Mouse (Mus musculus) midbrain, embryonic 10.5 days (tissue): ENCODE data around the gene Ppp6r1. TPM values are rescaled to one million over a fixed set of nuclear protein-coding genes. Genes with fewer than 3 reads are reported as not detected.

ENCODE experiments used
- DNase-seq: peaks from one replicate; pipeline ENCODE4 v3.0.0-alpha.2; 2017; ENCODE audit warnings: low spot score
- H3K27ac ChIP-seq: fragments of 300-500 bp; sonication (generic); replicated peaks from 2 replicates; pipeline ENCODE4 v1.5.1; 2016; ENCODE audit warnings: mild to moderate bottlenecking
- H3K27me3 ChIP-seq: fragments of 300-500 bp; sonication (generic); 2 replicates; pipeline ENCODE4 v1.6.1; 2016; ENCODE audit warnings: low read depth, mild to moderate bottlenecking; ENCODE audit not compliant: poor library complexity, severe bottlenecking
- H3K36me3 ChIP-seq: fragments of 300-500 bp; sonication (generic); 2 replicates; pipeline ENCODE4 v1.6.1; 2016; ENCODE audit warnings: mild to moderate bottlenecking, moderate library complexity
- H3K4me1 ChIP-seq: fragments of 300-500 bp; sonication (generic); 2 replicates; pipeline ENCODE4 v1.6.1; 2016
- H3K4me3 ChIP-seq: fragments of 300-500 bp; sonication (generic); 2 replicates; pipeline ENCODE4 v1.5.1; 2016; ENCODE audit warnings: mild to moderate bottlenecking, moderate library complexity
- H3K9me3 ChIP-seq: fragments of 300-500 bp; sonication (generic); replicated peaks from 2 replicates; pipeline ENCODE4 v1.6.1; 2016; ENCODE audit warnings: mild to moderate bottlenecking
- WGBS: fragments of 180-500 bp; shearing (Covaris S2); methylation state at CpG from one replicate; pipeline ENCODE4 v1.1.7; 2016; 5-methylcytosine and 5-hydroxymethylcytosine counted together
- polyA plus RNA-seq: library from polyadenylated mRNA; unstranded; fragments of >200 nt; fragmentation: Nextera tagmentation; extraction: Ambion mirVana; gene quantifications from 2 replicates; pipeline ENCODE4 v1.2.1, GENCODE M21; 2016

Ppp6r1 gene
- polyA plus RNA-seq, 1 experiment from 2014 or later: 9.8 TPM

DNA sequence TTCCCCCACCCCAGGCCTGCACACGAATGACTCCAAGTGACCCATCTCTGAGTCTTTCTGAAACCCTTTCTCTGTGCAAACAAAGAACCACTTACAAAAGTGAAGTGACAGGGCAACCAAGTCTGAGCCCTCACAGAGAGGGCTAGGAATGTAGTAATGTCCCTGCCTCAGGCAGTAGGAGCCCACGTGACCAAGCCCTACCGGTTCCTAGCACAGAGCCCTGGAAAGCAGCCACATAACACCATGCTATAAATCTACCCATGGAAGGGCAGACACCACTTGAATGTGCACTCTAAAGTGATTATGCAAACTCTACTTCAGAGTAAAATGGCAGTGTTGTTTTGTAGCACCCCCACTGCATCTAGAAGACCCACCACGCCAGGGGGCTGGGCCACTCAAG lies 13.1 kb upstream of the Ppp6r1 start:
- WGBS: 85% methylated on average over 4 of the region's 4 CpGs
- peaks cover 92% of the 10 kb centered on the region for H3K36me3 ChIP-seq
- H3K4me1 ChIP-seq: no peaks in the 10 kb centered on the region

DNA sequence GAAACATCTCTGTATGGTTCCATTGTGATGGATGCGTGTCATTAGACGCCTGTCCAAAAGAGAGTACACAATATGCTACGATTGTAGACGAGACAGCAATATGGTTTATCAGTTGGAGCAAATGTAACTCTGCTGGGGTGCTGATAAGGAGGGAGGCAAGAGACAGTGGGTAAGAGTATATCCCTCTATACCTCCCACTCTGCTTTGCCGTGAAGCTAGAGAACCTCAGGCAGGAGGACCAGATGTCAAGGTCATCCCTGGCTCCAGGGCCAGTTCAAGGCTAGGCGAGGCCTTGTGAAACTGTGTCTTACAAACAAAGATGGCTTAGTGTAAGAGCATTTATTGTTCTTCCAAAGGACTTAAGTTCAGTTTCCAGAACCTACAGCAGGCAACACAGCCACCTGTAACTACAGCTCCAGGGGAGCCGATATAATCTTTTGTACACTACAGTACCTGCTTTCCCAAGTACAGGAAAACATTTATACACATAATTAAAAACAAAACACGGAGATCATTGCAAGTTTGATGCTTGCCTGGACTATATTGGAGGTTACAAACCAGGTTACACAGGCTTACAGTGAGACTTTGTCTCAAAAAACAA lies 11.9 kb upstream of the Ppp6r1 start:
- H3K36me3 ChIP-seq: peaks cover 95% of the 10 kb centered on the region
- H3K4me1 ChIP-seq: no peaks in the 10 kb centered on the region
- 92% methylated on average over 8 of the region's 8 CpGs for WGBS

More for the DNA sequence above, 13.1 kb upstream of the Ppp6r1 start:
- Histone ChIP-seq H3K27me3 (no peaks in the 10 kb centered on the region), H3K27ac (no peak overlapping the region), H3K9me3 (no peaks in the 10 kb centered on the region), H3K4me3 (no peak overlapping the region)
- DNase-seq: no peak

DNA sequence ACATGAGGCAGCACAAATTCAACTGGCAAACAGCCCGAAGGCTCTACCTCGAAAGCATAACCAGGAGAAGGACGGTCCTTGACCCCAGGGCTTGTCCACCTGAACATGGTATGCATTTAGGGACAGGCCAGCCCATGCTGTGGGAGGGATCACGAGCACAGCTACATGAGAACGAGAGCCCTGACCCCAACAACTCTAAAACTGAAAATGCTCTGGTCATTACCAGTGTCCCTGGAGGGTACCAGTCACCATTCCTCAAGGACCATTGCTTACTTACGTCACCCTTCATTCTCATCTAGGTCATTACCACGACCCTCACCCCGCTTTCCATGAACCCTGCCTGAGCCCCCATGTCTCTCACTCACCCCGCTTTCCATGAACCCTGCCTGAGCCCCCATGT lies 10.3 kb upstream of the Ppp6r1 start:
- H3K27ac ChIP-seq: no peak overlapping the region
- peaks cover 93% of the 10 kb centered on the region for H3K36me3 ChIP-seq
- no peaks in the 10 kb centered on the region for H3K4me1 ChIP-seq
- 94% methylated on average over 9 of the region's 9 CpGs for WGBS
- H3K4me3 ChIP-seq: no peak overlapping the region
- H3K27me3 ChIP-seq: no peaks in the 10 kb centered on the region
- 0 out of 2 replicates have a peak, but pooled peaks cover 4% of the 10 kb centered on the region for H3K9me3 ChIP-seq
- DNase-seq: no peak

More for the DNA sequence above, 11.9 kb upstream of the Ppp6r1 start:
- no peak for DNase-seq
- no peaks in the 10 kb centered on the region for H3K27me3 ChIP-seq
- H3K4me3 ChIP-seq: no peak overlapping the region
- no peak overlapping the region for H3K27ac ChIP-seq
- H3K9me3 ChIP-seq: no peaks in the 10 kb centered on the region

DNA sequence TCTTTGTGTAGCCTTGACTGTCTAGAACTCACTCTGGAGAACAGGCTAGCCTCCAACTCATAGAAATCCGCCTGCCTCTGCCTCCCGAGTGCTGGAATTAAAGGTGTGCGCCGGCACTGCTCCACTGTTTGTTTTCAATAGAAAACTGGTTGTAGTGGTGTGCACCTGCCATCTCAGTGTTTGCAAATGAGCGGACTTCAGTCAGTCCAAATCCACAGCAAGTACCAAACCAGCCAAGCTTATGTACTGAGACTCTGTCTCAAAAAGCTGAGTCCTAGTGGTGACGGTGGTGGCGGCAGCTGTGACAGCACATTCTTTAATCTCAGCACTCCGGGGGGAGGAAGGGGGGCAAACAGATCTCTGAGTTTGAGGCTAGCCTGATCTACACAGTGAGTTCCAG lies 9.7 kb upstream of the Ppp6r1 start:
- Histone ChIP-seq H3K27me3 (no peaks in the 10 kb centered on the region), H3K27ac (no peak overlapping the region), H3K4me1 (no peaks in the 10 kb centered on the region), H3K36me3 (peaks cover 91% of the 10 kb centered on the region), H3K4me3 (no peak overlapping the region), H3K9me3 (0 out of 2 replicates have a peak, but pooled peaks cover 4% of the 10 kb centered on the region)
- DNase-seq: no peak
- WGBS: 94% methylated on average over 8 of the region's 8 CpGs

DNA sequence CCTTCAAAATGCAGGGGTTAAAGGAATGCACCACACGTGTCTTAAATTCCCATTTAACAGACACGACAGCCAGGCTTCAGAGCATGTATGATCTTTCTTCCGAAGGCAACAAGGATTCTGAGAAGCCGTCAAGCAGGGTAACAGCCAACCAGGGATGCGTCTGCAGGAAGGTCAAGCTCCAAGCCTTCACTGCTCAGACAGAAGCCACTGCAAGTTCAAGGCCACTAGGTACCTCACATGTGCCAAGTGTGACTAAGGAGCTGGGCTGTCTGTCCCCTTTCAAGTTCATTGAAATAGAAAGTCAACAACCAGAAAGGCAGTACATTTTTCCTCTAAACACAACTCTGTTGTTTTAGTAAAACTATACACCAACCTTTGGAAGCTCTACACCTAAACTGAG lies 8.1 kb upstream of the Ppp6r1 start:
- Histone ChIP-seq H3K36me3 (peaks cover 90% of the 10 kb centered on the region), H3K4me1 (no peaks in the 10 kb centered on the region), H3K27me3 (no peaks in the 10 kb centered on the region), H3K9me3 (0 out of 2 replicates have a peak, but pooled peaks cover 4% of the 10 kb centered on the region), H3K4me3 (no peak overlapping the region), H3K27ac (no peak overlapping the region)
- no peak for DNase-seq
- 96% methylated on average over 5 of the region's 5 CpGs for WGBS

DNA sequence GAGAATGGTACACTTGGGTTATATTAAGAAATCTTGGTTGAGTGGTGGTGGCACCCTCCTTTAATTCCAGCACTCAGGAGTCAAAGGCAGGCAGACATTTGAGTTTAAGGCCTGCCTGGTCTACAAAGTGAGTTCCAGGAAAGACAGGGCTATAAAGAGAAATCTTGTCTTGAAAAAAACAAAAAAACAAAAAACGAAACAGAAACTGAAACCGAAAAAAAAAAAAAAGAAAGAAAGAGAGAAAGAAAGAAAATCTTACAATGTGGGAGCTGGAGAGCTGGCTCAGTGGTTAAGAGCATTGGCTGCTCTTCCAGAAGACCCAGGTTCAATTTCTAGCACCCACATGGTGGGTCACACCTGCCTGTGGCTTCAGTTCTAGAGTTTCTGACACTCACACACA lies 4.9 kb upstream of the Ppp6r1 start:
- H3K27me3 ChIP-seq: no peaks in the 10 kb centered on the region
- no peak overlapping the region for H3K27ac ChIP-seq
- 0 out of 2 replicates have a peak, but pooled peaks cover 4% of the 10 kb centered on the region for H3K9me3 ChIP-seq
- no peak for DNase-seq
- no peak overlapping the region for H3K4me3 ChIP-seq
- peaks cover 16% of the 10 kb centered on the region for H3K4me1 ChIP-seq
- 92% methylated on average over 2 of the region's 2 CpGs for WGBS
- peaks cover 69% of the 10 kb centered on the region for H3K36me3 ChIP-seq

DNA sequence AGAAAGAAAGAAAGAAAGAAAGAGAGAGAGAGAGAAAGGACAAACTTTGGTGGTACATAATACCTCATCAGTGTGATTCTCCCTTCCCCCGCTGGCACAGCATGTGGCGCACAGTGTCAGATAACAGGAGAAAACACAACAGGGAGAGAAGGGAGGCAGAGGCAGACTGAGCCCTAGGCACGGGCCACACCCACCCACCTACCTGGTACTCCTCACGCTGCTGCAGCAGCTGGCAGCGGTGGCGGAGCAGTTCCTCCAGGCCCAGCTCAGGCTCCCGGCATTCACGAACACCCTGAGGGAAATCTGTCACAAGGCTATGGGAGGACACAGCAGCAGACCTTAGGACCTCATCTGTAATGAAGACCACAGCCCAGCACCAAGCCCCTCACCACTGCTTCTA lies 4.4 kb upstream of the Ppp6r1 start:
- Histone ChIP-seq H3K4me1 (peaks cover 16% of the 10 kb centered on the region), H3K36me3 (peaks cover 64% of the 10 kb centered on the region), H3K9me3 (0 out of 2 replicates have a peak, but pooled peaks cover 4% of the 10 kb centered on the region), H3K27ac (no peak overlapping the region), H3K27me3 (no peaks in the 10 kb centered on the region), H3K4me3 (no peak overlapping the region)
- 71% methylated on average over 8 of the region's 8 CpGs for WGBS
- DNase-seq: no peak

GRCm38 (mm10) chr7:4659911-4660443 lies 1.2 kb upstream of the Ppp6r1 start:
- H3K4me1 ChIP-seq: peaks cover 39% of the 10 kb centered on the region
- WGBS: 73% methylated on average over 3 of the region's 3 CpGs
- H3K4me3 ChIP-seq: peak overlapping the region; percentile 91
- H3K36me3 ChIP-seq: peaks cover 34% of the 10 kb centered on the region
- no peak for DNase-seq
- peak overlapping the region; percentile 95 for H3K27ac ChIP-seq
- no peaks in the 10 kb centered on the region for H3K27me3 ChIP-seq
- H3K9me3 ChIP-seq: 0 out of 2 replicates have a peak, but pooled peaks cover 4% of the 10 kb centered on the region

DNA sequence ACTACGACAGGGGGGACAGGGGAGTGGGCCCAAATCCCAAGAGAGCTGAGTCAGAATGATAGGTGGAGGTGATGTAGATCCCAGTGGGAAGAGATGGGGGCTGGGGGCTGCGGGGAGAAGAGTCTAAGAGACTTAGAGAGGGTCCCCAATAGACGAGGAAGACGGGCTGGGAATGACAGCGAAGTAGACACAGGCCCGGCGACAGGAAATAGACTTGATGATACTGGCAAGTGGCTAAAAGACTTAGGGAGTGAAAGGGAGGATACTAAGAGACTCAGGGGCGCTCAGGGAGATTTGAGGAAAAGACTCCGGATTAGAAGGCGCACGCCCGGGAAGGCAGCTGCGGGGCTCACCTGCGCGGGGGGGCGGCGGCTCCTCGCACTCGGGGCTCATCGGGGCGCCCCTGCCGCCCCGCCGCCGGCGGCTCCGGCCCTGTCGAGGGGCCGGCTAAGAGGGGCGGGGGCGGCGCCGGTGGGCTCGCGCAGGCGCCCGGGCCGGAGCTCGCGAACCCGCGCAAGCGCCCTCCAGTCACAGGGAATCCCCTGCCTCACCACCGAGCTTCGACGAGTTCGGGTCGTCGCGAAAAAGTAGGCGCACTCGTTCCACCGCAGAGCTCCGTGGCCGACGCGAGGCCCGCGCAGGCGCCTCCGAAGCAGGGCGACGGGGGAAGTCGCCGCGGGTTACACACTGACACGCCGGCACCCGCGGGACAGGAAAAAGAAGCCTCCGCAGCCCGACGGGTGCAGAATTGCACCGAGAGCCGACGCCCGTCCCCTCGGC lies 501 bp downstream of the Ppp6r1 start:
- peak overlapping the region; percentile 91 for H3K4me3 ChIP-seq
- peaks cover 25% of the 10 kb centered on the region for H3K36me3 ChIP-seq
- DNase-seq: no peak
- peaks cover 39% of the 10 kb centered on the region for H3K4me1 ChIP-seq
- under 1% methylated on average over 78 of the region's 78 CpGs for WGBS
- H3K9me3 ChIP-seq: no peaks in the 10 kb centered on the region
- H3K27me3 ChIP-seq: no peaks in the 10 kb centered on the region
- H3K27ac ChIP-seq: peak overlapping the region; percentile 95

DNA sequence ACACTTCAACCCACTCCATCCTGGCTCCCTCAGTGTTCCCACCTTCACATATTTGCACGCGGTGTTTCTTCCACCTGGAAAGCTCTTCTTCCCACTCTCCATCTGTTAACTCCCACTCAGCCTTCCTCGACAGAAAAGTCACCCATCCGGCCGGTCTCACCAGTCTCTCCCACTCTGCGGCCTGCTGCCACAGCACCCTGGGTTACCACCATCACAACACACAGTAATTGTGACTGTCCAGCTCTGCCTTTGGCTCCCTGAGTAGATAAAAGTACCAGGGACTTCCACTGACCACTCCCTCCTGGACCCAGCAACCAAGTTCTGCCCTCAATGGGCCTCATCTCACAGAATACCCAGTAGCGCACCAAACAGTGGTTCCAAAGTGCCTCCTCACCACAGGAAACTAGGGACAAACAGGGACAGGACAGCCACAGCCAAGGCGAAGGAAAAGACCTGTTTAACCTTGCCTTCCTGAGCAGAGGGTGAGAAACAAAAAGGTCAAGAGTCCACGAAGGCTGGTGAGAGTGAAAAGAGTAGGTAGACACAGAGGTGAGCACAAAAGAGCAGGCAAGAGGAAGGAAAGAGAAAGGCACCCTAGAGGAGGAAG lies 1.2 kb downstream of the Ppp6r1 start:
- Histone ChIP-seq H3K27ac (peak overlapping the region; percentile 95), H3K4me3 (peak overlapping the region; percentile 91), H3K36me3 (peaks cover 28% of the 10 kb centered on the region), H3K9me3 (no peaks in the 10 kb centered on the region), H3K27me3 (no peaks in the 10 kb centered on the region), H3K4me1 (peaks cover 39% of the 10 kb centered on the region)
- no peak for DNase-seq
- 55% methylated on average over 9 of the region's 9 CpGs for WGBS

DNA sequence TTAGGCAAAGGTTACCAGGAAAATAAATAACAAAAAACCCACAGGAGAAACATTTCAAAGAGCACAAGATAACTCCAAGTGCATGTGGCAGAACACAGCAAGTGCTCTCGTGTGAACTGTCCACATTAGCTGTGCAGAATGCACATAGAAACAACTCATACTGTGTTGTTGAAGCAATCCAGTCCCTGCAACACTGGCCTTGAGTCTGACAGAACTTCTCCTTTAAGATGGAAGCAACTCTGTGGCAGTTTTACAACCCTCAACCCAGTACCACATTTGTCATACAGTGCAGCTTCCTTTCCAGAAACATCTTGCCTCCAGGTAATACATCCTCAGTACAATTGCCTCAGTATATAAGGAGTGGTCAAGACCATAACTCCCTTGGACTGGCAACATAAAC lies 2.0 kb downstream of the Ppp6r1 start:
- H3K27ac ChIP-seq: no peak overlapping the region
- no peaks in the 10 kb centered on the region for H3K9me3 ChIP-seq
- peak overlapping the region; percentile 91 for H3K4me3 ChIP-seq
- peaks cover 39% of the 10 kb centered on the region for H3K4me1 ChIP-seq
- no peaks in the 10 kb centered on the region for H3K27me3 ChIP-seq
- peaks cover 29% of the 10 kb centered on the region for H3K36me3 ChIP-seq
- DNase-seq: no peak
- 69% methylated on average over 1 of the region's 1 CpGs for WGBS

GRCm38 (mm10) chr7:4655916-4656315 lies 2.9 kb downstream of the Ppp6r1 start:
- H3K27ac ChIP-seq: no peak overlapping the region
- no peak overlapping the region for H3K4me3 ChIP-seq
- H3K9me3 ChIP-seq: no peaks in the 10 kb centered on the region
- no peaks in the 10 kb centered on the region for H3K27me3 ChIP-seq
- H3K36me3 ChIP-seq: peaks cover 32% of the 10 kb centered on the region
- DNase-seq: no peak
- H3K4me1 ChIP-seq: peaks cover 39% of the 10 kb centered on the region
- WGBS: 88% methylated on average over 1 of the region's 1 CpGs
